Mouse (Mus musculus) B cell, adult 67 days (primary cell): ENCODE data around the gene 4930578G10Rik. TPM values are rescaled to one million over a fixed set of nuclear protein-coding genes. Genes with fewer than 3 reads are reported as not detected.

Experiments
- total RNA-seq, 2 experiments: library from RNA; stranded (reverse); gene quantifications; 4 replicates each; pipeline ENCODE4 v1.2.4; 2023

4930578G10Rik gene
- not detected for total RNA-seq

DNA sequence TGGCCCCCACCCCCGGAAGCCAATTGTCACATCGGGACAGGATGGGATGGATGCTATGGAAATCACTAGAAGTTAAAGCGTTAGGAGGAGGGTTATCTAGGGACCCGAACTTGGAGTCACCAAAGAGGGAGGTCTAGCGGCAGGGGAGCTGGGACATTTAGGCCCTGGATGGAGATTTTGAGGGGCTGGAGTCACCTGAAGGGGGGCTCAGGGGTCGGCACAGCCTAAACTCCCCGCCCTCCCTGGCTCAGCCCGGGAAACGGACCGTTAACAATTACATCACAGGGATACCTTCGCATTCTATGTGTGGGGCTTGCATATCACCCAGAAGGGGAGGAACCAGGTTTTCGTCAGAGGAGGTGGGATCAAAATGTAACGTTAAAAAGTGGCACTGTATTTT lies at the start of gene 4930578G10Rik:
Gene 4930578G10Rik, plus strand, starts transcription at position 301 of the 400 bp plus-strand sequence.

DNA sequence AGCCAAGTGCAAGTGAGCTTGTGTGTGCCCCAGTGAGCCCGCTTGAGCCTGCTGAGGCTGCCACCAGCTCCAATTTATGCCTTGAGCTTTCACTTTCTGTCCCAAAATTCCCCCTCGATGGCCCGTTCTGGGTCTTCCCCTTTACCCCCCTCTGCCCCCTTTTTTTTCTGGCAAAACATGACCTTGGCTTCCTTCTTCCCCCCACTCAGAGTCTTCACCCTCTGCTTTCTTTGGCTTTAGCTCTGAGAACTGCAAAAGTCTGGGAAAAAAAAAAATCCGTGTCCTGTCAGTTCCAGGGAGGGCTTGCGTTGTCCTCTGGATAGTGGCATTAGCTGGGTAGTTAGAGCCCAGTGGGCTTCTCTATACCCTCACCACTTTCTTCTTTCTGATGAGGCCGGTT lies 21.1 kb downstream of the 4930578G10Rik start, which contains the start of gene Ccl19:
Gene Ccl19, minus strand, starts transcription at position 101 of the 400 bp plus-strand sequence.

DNA sequence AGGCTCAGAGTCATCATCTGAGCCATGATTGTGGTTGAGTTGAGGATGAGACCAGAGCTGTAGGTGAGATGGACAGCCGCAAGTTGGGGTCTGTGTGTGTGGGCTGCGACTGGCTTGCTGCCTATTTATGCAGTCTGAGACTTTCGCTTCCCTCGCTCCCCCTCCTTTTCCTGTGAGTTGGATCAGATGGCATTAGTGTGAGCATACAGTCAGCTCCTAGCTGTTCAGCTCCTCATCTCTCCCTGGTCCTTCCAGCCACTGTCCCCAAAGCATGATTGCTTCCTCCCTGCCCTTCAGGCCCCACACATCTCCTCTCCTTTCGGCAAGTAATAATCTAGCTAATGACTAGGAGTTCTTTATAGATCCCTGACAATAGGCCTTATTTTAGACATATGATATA lies 38.5 kb downstream of the 4930578G10Rik start, which contains the start of gene Ccl21a:
Gene Ccl21a, minus strand, starts transcription at position 101 of the 400 bp plus-strand sequence.

DNA sequence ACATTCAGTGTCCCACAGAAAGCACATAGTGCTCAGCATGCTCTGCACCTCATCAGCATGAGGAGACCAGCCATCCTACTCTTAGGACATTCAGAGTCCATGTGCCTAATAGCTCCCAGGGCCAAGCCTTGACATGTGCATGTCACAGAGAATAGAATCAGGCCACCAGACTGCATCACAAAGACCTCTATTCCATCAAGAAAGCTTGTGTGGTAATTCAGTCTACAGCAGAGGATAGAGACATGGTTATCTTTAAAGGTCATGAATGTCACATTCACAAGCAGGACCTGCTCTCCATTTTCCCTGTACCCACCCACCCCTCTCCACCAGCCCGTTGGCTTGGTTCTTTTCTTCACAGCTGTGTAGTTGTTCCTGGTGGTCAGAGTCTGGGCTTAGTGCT lies 118.4 kb downstream of the 4930578G10Rik start, which contains the start of gene Fam205a1:
Gene Fam205a1, minus strand, starts transcription at position 101 of the 400 bp plus-strand sequence.

DNA sequence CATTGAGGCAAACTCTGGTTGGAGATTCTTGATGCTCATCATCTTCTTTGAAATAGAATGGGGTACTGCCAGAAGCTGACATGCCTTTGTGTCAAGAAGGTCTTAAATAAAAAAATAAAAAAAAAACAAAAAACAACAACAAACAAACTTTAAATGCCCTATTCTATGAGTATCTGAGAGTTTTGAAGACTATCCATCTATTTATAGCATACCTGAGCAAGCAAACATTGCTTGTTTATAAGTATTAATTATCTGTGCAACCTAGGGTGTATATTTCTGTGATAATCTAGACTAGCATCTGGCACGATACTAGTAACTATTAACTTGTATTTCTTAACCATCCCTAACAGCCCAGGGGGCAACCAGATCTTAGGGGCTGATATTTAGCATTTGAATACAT lies 121.3 kb downstream of the 4930578G10Rik start, which contains the start of gene Gm12394:
Gene Gm12394, minus strand, starts transcription at position 101 of the 400 bp plus-strand sequence.

DNA sequence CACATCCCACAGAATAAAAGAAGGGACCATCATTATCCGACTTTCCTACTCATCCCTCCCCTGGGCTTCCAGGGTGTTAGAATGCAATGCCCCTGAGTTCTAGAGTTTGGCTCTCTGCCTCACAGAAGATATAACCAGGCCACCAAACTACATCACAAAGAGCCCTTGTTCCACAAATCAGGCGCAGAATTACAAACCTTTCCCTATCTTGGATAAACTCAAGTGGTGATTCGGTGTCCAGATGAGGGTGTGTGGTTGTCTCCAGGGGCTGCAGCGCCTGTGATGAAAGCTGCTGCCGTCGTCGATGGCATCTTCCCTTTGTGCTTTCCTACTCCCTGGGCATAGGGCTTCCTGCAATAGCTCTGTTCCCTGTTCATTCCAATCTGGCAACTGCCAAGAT lies 138.8 kb downstream of the 4930578G10Rik start, which contains the start of gene Fam205c:
Gene Fam205c, minus strand, starts transcription at position 101 of the 400 bp plus-strand sequence.

Other genes starting within 250 kb of the 4930578G10Rik start
- gene Fam205a2, start 207.4 kb upstream of the 4930578G10Rik start, total RNA-seq: not detected
- gene Gm10591, start 123.3 kb upstream of the 4930578G10Rik start, total RNA-seq: not detected
- not detected for gene Gm2564, start 105.8 kb upstream of the 4930578G10Rik start, total RNA-seq
- gene Ccl27b, start 80.3 kb upstream of the 4930578G10Rik start, total RNA-seq: not detected
- not detected for gene Il11ra2, start 73.7 kb upstream of the 4930578G10Rik start, total RNA-seq
- gene Ccl19, start 21.0 kb downstream of the 4930578G10Rik start, total RNA-seq: not detected
- not detected for gene Ccl21a, start 38.4 kb downstream of the 4930578G10Rik start, total RNA-seq
- not detected for gene Fam205a1, start 118.3 kb downstream of the 4930578G10Rik start, total RNA-seq
- not detected for gene Gm12394, start 121.2 kb downstream of the 4930578G10Rik start, total RNA-seq
- gene Fam205c, start 138.7 kb downstream of the 4930578G10Rik start, total RNA-seq: not detected
- not detected for gene Phf24, start 181.1 kb downstream of the 4930578G10Rik start, total RNA-seq
- 10 to 100 TPM; 30.5 to 36.6 TPM for gene Dnajb5, start 214.3 kb downstream of the 4930578G10Rik start, total RNA-seq
- 1 to 10 TPM in 1 of 2 experiments, not detected in 1; 1.2 TPM for gene 1700022I11Rik, start 234.1 kb downstream of the 4930578G10Rik start, total RNA-seq